Mouse (Mus musculus) c-Kit-positive CD71-positive TER-119-negative erythroid progenitor cells, embryonic 14.5 days (primary cell): ENCODE measurements at regions not wholly inside any gene's neighbourhood (a gene's known extent, or its start where the extent isn't known, plus 50 kb on each side); places are given as distances from the start of the nearest gene placed in this dataset.

Experiments used
- DNase-seq: peaks from one replicate; pipeline ENCODE4 v3.0.0-alpha.2; 2013; ENCODE audit warnings: low read depth

DNA sequence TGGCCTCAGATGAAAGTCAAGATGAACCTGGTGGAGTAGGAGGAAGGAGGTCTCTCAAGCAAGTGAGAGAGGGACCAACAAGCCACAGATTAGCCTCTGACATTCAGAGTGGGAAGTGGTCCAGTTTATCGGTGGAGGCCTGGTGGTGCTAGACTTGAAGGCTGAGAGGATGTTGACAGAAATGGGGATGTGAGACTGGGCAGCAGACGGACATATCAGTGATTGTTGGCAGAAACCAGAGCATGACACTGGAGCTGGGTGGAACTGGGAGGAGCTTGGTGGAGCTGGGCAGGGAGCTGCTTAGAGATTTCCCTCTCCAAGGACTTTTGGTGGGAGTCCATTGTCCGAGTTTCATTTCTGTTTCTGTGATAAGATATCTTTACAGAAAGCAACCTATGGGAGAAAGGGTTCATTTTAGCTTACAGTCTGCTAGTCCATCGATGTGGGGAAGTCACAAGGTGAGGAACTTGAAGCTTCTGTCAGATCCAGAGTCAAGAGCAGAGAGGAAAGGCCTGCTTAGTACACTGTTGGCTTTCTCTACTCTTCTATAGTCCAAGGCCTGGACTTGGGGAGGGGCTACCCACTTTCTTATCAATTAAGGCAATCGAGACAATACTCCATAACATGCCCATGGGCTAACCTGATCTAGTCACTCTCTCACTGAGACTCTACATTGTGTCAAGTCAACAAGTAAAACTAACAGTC, 233.2 kb upstream of the Id2 start:
- no peak for DNase-seq

DNA sequence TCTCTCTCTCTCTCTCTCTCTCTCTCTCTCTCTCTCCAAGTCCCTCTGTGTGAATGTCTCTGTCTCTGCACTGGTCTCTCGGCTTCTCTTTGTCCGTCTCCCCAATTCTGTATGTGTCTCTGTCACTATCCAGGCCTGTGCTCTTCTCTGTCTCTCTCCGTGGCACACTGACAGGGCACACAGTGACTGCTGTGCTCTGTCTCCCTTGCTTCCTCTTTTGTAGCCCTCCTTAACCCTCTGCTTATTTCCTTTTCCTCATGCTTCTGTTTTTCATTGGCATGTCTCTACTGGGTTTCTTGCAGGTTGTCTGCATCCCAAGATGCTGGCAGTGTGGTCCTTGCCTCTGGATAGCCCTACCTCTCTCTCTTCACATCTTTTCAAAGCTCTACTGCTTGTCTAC, 229.0 kb upstream of the Id2 start:
- no peak for DNase-seq

DNA sequence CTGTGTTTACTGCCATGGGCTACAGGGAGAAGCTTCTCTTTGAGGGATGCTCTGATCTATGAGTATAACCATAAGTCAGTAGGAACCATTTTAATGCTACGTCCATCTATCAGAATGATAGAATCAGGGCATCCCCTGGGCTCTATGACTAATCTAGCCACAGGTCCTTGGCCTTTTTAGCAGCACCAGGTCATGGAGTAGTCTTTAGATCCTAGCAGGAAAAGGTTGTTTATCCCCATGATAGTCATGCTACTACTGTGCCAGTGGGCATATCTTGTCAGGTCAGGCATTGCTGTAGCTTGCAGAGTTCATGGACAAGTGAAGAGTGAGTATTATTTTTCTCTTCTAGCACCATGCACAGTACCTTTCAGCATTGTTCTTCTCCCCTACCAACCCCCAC, 226.2 kb upstream of the Id2 start:
- no peak for DNase-seq

DNA sequence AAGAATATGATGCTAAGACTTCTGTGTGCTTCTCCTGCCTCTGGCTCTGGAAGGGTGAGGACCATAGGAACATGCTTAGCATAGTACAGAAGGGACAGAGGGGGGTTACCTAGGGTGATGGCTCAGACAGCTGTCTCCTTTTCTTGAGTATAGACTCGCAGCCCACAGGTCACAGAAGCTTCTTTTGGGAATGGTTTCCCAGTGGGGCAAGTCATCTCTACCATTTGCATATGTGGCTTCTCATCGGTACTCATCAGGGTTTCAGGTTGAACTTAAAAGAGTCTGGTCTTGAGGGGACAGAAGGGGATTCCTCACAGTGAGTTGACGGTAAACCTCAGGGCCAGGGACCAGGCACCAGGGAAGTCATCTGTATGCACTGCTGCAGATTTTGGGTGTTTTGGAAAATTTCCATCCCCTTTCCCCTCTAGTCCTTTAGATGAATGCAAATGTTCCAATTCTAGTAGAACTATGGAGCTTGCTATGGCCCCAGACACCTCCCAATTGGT, 223.4 kb upstream of the Id2 start:
- no peak for DNase-seq

DNA sequence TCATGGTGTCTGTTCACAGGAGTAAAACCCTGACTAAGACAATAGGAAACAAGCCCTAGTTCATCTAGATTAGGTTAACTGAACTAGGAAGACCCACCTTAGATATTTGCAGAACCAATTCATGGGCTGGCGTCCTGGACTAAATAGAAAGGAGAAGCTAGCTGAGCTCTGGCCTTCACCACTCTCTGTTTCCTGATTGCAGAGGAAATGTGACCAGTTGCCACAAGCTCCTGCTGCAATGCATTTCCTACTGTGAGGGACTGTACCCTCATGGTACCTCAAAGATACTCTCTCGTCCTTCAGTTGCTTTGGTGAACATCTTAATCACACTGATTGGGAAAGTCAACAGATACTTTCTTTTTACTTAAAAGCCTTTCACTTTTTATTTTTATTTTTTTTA, 222.9 kb upstream of the Id2 start:
- no peak for DNase-seq

GRCm38 (mm10) chr12:25318072-25318671, 221.2 kb upstream of the Id2 start:
- no peak for DNase-seq

DNA sequence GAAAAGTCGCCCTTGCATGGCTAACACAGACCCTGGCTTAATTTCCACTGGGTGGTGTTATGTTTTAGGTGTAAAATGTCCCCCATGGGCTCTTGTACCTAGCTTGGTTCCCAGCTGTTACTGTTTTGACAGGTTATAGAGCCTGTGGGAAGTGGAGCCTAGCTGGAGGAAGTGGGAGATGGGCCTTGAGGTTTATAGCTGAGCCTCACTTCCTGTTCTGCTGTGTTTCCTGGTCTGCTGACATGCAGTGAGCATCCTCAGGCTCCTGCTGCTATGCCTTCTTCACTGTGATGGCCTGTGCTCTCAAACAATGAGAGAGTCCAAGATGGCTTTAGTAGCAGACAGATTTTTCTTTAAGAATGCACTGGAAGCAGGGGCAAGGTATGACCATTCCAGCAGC, 219.0 kb upstream of the Id2 start:
- no peak for DNase-seq

GRCm38 (mm10) chr12:25313212-25313611, 216.3 kb upstream of the Id2 start:
- no peak for DNase-seq

GRCm38 (mm10) chr12:25312390-25312789, 215.4 kb upstream of the Id2 start:
- DNase-seq = no peak

GRCm38 (mm10) chr12:25311728-25312127, 214.8 kb upstream of the Id2 start:
- no peak for DNase-seq

DNA sequence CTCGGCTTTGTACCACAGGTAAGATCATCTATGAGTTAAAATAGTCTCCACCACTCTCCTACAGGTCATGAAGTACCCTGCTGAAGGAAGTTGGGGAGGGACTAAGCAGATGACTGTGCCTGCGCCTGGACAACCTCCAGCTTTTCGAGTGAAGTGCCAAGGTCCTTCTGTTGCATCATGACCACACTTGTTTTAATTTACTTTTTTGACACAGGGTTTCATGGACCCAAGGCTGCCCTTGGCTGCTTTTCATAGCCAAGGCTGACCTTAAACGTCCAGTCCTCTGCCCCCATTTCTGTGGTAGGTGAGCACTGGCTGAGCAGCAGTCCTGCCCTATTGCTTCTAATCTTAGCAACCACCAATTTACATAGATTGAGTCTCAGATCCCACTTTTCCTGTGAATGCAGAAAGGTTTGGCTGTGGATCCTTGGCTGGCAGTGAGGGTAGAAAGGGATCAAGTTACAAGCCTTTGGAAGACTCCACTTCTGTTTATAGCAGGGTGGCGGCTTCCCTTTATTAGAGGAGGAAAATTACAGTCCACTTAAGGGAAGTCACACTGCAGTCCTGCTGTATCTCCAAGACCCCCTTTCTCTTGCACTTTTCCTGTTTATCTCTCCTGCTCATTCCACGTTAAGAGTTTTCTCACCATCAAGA, 213.5 kb upstream of the Id2 start:
- DNase-seq = no peak

- no peak for DNase-seq
Observed at GRCm38 (mm10) chr12:25309234-25309633, 212.3 kb upstream of the Id2 start.

DNA sequence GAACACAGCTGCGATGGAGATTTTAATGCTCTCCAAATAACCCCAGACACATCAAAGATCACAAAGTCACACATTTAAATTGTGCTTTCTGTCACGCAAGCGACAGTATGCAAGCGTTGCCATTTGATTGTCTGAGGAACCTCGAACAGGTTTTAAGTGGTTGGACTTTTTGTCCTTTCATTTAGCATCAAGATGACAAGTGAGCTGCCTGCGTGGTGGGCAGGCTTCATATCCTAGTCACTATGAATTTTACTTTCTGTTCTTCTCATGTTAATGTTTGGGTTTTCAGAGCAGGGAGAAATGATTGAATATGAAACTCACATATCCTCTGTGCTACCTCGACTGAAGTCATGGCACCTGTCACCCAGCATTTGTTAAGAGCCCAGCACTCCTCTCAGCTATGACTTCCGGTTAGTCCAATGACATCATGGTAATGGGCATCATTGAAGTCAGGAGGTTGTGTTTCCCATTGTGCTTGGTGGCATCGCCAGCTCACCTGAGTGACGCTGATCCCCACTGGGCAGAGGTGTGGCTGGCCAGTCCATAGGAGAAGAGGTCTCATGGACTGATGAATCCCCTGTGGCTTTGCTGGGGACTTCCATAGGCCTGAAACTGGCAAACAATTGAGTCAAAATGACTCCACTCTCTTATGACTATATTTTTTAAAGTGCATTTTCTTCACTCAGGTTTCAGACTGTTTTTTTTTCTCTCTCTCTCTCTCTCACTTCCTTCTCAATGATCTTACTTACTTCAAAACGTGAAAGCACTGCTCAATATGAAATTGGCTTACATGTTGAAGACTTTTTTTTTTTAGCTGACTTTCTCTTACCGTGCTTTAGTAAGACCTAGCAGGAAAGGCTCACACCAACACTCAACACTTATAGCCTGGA, 209.1 kb upstream of the Id2 start:
- no peak for DNase-seq

DNA sequence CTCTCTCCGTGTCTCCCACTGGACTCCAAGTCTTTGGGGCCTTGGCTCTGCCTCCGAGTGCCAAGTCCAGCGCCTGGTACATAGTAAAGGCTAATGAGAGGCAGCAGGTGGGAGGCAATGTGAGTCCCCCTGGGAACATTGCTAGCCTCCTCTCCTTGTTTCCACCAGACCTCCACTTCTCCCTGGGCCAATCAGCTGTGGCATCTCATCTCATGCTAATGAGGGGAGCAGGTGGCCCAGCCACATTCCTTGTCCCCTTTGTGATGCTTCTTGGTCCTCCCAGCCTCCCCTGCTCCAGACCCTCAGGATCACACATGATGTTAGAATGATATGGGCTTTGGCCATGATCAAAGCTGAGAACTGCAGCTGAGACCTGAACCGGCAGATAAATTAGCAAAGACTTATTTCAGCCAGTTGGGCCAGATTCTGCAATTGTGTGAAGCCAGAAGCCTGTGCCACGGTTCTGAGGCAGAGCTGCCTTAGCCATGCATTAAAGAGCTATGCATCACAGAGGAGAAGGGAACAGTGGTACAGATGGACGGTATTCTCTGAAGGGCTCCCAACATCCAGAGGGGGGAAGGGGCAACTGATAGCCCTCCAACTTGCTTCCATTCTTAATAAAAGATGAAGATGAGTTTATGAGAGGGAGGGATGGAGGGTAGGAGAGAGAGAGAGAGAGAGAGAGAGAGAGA, 208.0 kb upstream of the Id2 start:
- DNase-seq = no peak

GRCm38 (mm10) chr12:25303500-25304050, 206.6 kb upstream of the Id2 start:
- no peak for DNase-seq

DNA sequence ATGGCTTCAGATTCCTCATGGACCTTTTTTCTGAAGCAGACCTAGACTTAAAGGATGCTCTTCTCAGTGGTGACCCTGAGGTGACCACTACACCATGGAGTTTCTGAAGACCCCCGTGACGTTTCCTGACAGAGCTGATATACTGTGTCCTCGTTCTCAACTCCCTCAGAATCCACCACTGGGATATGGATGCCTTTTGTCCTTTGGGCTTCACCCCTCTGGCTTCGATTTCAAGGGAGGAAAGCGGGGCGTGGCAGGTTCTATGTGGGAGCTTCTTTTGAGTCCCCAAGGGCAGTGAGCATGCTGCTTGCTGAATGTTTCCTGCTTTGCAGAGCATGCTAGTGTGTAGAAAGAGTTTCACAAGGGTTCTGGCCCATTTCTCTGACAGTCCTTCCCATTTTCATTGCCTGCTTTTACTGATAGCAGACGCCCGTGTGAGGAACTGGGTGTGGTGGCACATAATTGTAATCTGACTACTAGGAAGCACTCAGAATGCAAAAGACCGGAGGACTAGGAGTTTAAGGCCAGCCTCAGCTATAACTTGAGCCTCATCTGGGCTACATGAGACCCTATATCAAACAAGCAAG, 204.0 kb upstream of the Id2 start:
- DNase-seq = no peak

GRCm38 (mm10) chr12:25299603-25300471, 202.9 kb upstream of the Id2 start:
- DNase-seq = no peak

- DNase-seq = no peak
Observed at GRCm38 (mm10) chr12:25298766-25299165, 201.8 kb upstream of the Id2 start.

GRCm38 (mm10) chr12:25297960-25298359, 201.0 kb upstream of the Id2 start:
- no peak for DNase-seq

DNA sequence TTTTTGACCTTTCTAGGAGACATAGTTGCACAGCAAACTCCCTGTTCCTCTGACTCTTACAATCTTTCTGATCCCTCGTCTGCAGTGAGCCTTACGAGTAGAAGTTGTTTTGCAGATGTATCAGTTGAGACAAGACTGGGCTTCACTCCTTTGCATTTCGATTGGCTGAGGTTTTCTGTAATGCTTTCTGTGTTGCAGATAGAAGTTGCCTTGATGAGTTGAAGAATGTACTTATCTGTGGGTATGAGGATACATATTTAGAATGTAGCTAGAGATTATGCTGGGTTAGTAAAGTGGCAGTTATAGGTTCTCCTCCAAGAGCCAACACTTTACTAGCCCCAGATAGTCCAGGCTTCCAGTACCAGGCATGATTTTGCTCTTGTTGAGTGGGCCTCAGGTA, 199.7 kb upstream of the Id2 start:
- no peak for DNase-seq
